Mouse (Mus musculus): ENCODE data around the gene Sec14l1. TPM values are rescaled to one million over a fixed set of nuclear protein-coding genes. Genes with fewer than 3 reads are reported as not detected.

Sec14l1 gene
- polyA plus RNA-seq, 2 experiments from 2014 or later, result 13.9 to 22.7 TPM

GRCm38 (mm10) chr11:117130888-117131287 lies 15.9 kb downstream of the Sec14l1 start:
- ATAC-seq, result no peak

- no peak for ATAC-seq
Measured at GRCm38 (mm10) chr11:117131450-117131849, 16.5 kb downstream of the Sec14l1 start.

GRCm38 (mm10) chr11:117134776-117135387 lies 19.9 kb downstream of the Sec14l1 start:
- ATAC-seq, result no peak

GRCm38 (mm10) chr11:117135457-117136290 lies 20.7 kb downstream of the Sec14l1 start:
- no peak for ATAC-seq

- ATAC-seq, result no peak
Measured at GRCm38 (mm10) chr11:117136880-117137279, 21.9 kb downstream of the Sec14l1 start.

- no peak for ATAC-seq
Measured at GRCm38 (mm10) chr11:117138213-117138761, 23.3 kb downstream of the Sec14l1 start.

GRCm38 (mm10) chr11:117138795-117139463 lies 24.0 kb downstream of the Sec14l1 start:
- no peak for ATAC-seq

GRCm38 (mm10) chr11:117141376-117142001 lies 26.5 kb downstream of the Sec14l1 start:
- no peak for ATAC-seq

- ATAC-seq, result no peak
Measured at GRCm38 (mm10) chr11:117142507-117142906, 27.5 kb downstream of the Sec14l1 start.

- no peak for ATAC-seq
Measured at GRCm38 (mm10) chr11:117145451-117146117, 30.6 kb downstream of the Sec14l1 start.

- no peak for ATAC-seq
Measured at GRCm38 (mm10) chr11:117146118-117146506, 31.1 kb downstream of the Sec14l1 start.

- no peak for ATAC-seq
Measured at GRCm38 (mm10) chr11:117146776-117147536, 32.0 kb downstream of the Sec14l1 start.

- ATAC-seq, result no peak
Measured at GRCm38 (mm10) chr11:117148893-117149685, 34.1 kb downstream of the Sec14l1 start.

- ATAC-seq, result no peak
Measured at GRCm38 (mm10) chr11:117150467-117150966, 35.5 kb downstream of the Sec14l1 start.

GRCm38 (mm10) chr11:117151461-117151860 lies 36.5 kb downstream of the Sec14l1 start:
- ATAC-seq, result no peak

- ATAC-seq, result no peak
Measured at GRCm38 (mm10) chr11:117152541-117152940, 37.6 kb downstream of the Sec14l1 start.

GRCm38 (mm10) chr11:117153553-117153952 lies 38.6 kb downstream of the Sec14l1 start:
- no peak for ATAC-seq

GRCm38 (mm10) chr11:117154088-117154815 lies 39.3 kb downstream of the Sec14l1 start:
- ATAC-seq, result no peak

- no peak for ATAC-seq
Measured at GRCm38 (mm10) chr11:117156725-117157124, 41.8 kb downstream of the Sec14l1 start.

GRCm38 (mm10) chr11:117158343-117158742 lies 43.4 kb downstream of the Sec14l1 start:
- no peak for ATAC-seq
